Mouse (Mus musculus): ENCODE results near the gene Neurod1. TPM values are rescaled to one million over a fixed set of nuclear protein-coding genes. Genes with fewer than 3 reads are reported as not detected.

Gene Neurod1
- polyA plus RNA-seq, 1 experiment: 3.4 TPM

GRCm38 (mm10) chr2:79430061-79430460 is 26.5 kb downstream of the Neurod1 start:
- Histone ChIP-seq H3K36me3 (ENCODE audit: control insufficient read depth, insufficient read depth, low read length, poor library complexity, severe bottlenecking) (no peaks in the 10 kb centered on the region), H3K27me3 (ENCODE audit: control insufficient read depth, insufficient read depth, low read length, poor library complexity, severe bottlenecking) (no peaks in the 10 kb centered on the region), H3K27ac (ENCODE audit: insufficient read depth, low read length) (no peak overlapping the region), H3K4me1 (ENCODE audit: control insufficient read depth, insufficient read depth, low read length) (no peaks in the 10 kb centered on the region), H3K4me3 (ENCODE audit: low read depth, low read length) (no peak overlapping the region), H3K9me3 (replicated peaks; ENCODE audit: control insufficient read depth, insufficient read depth, low read length, poor library complexity, severe bottlenecking) (0 out of 2 replicates have a peak, but pooled peaks cover 4% of the 10 kb centered on the region), H3K9ac (ENCODE audit: low read depth, poor library complexity, severe bottlenecking) (no peak overlapping the region)
- TF ChIP-seq EP300 (IDR thresholded peaks at IDR 0.05; ENCODE audit: insufficient read depth, low read depth, low read length): no peak
- no peak for TF ChIP-seq CTCF (IDR thresholded peaks at IDR 0.05; ENCODE audit: low read depth, low read length)
- no peak for TF ChIP-seq POLR2A (IDR thresholded peaks at IDR 0.05; ENCODE audit: insufficient read depth, low read length)

- Histone ChIP-seq H3K27me3 (ENCODE audit: control insufficient read depth, insufficient read depth, low read length, poor library complexity, severe bottlenecking) (no peaks in the 10 kb centered on the region), H3K4me3 (ENCODE audit: low read depth, low read length) (no peak overlapping the region), H3K27ac (ENCODE audit: insufficient read depth, low read length) (no peak overlapping the region), H3K4me1 (ENCODE audit: control insufficient read depth, insufficient read depth, low read length) (no peaks in the 10 kb centered on the region), H3K36me3 (ENCODE audit: control insufficient read depth, insufficient read depth, low read length, poor library complexity, severe bottlenecking) (no peaks in the 10 kb centered on the region), H3K9ac (ENCODE audit: low read depth, poor library complexity, severe bottlenecking) (no peak overlapping the region), H3K9me3 (replicated peaks; ENCODE audit: control insufficient read depth, insufficient read depth, low read length, poor library complexity, severe bottlenecking) (0 out of 2 replicates have a peak, but pooled peaks cover 4% of the 10 kb centered on the region)
- TF ChIP-seq EP300 (IDR thresholded peaks at IDR 0.05; ENCODE audit: insufficient read depth, low read depth, low read length): peak; percentile 65; the same call in 1 of the 2 replicates
- TF ChIP-seq POLR2A (IDR thresholded peaks at IDR 0.05; ENCODE audit: insufficient read depth, low read length): no peak
- TF ChIP-seq CTCF (IDR thresholded peaks at IDR 0.05; ENCODE audit: low read depth, low read length): no peak
Measured at GRCm38 (mm10) chr2:79429650-79430049, 26.9 kb downstream of the Neurod1 start.

- Histone ChIP-seq H3K4me3 (ENCODE audit: low read depth, low read length) (peak overlapping the region; percentile 55; the same call in 1 of the 2 replicates), H3K27ac (ENCODE audit: insufficient read depth, low read length) (no peak overlapping the region), H3K9ac (ENCODE audit: low read depth, poor library complexity, severe bottlenecking) (0 out of 2 replicates have a peak overlapping the region, but pooled peaks have one; percentile 29), H3K36me3 (ENCODE audit: control insufficient read depth, insufficient read depth, low read length, poor library complexity, severe bottlenecking) (no peaks in the 10 kb centered on the region), H3K4me1 (ENCODE audit: control insufficient read depth, insufficient read depth, low read length) (no peaks in the 10 kb centered on the region), H3K9me3 (replicated peaks; ENCODE audit: control insufficient read depth, insufficient read depth, low read length, poor library complexity, severe bottlenecking) (0 out of 2 replicates have a peak, but pooled peaks cover 4% of the 10 kb centered on the region), H3K27me3 (ENCODE audit: control insufficient read depth, insufficient read depth, low read length, poor library complexity, severe bottlenecking) (no peaks in the 10 kb centered on the region)
- TF ChIP-seq EP300 (IDR thresholded peaks at IDR 0.05; ENCODE audit: insufficient read depth, low read depth, low read length) (no peak), POLR2A (IDR thresholded peaks at IDR 0.05; ENCODE audit: insufficient read depth, low read length) (no peak), CTCF (IDR thresholded peaks at IDR 0.05; ENCODE audit: low read depth, low read length) (no peak)
Measured at GRCm38 (mm10) chr2:79429108-79429507, 27.4 kb downstream of the Neurod1 start.

GRCm38 (mm10) chr2:79428569-79429104 is 27.9 kb downstream of the Neurod1 start:
- no peak overlapping the region for H3K27ac ChIP-seq (ENCODE audit: insufficient read depth, low read length)
- no peaks in the 10 kb centered on the region for H3K36me3 ChIP-seq (ENCODE audit: control insufficient read depth, insufficient read depth, low read length, poor library complexity, severe bottlenecking)
- H3K4me1 ChIP-seq (ENCODE audit: control insufficient read depth, insufficient read depth, low read length): no peaks in the 10 kb centered on the region
- 0 out of 2 replicates have a peak, but pooled peaks cover 4% of the 10 kb centered on the region for H3K9me3 ChIP-seq (replicated peaks; ENCODE audit: control insufficient read depth, insufficient read depth, low read length, poor library complexity, severe bottlenecking)
- TF ChIP-seq CTCF (IDR thresholded peaks at IDR 0.05; ENCODE audit: low read depth, low read length) (no peak), EP300 (IDR thresholded peaks at IDR 0.05; ENCODE audit: insufficient read depth, low read depth, low read length) (no peak), POLR2A (IDR thresholded peaks at IDR 0.05; ENCODE audit: insufficient read depth, low read length) (no peak)
- no peaks in the 10 kb centered on the region for H3K27me3 ChIP-seq (ENCODE audit: control insufficient read depth, insufficient read depth, low read length, poor library complexity, severe bottlenecking)
- peak overlapping the region; percentile 55 for H3K4me3 ChIP-seq (ENCODE audit: low read depth, low read length)
- H3K9ac ChIP-seq (ENCODE audit: low read depth, poor library complexity, severe bottlenecking): peak overlapping the region; percentile 29; the same call in 1 of the 2 replicates

GRCm38 (mm10) chr2:79428022-79428421 is 28.5 kb downstream of the Neurod1 start:
- Histone ChIP-seq H3K4me1 (ENCODE audit: control insufficient read depth, insufficient read depth, low read length) (no peaks in the 10 kb centered on the region), H3K27me3 (ENCODE audit: control insufficient read depth, insufficient read depth, low read length, poor library complexity, severe bottlenecking) (no peaks in the 10 kb centered on the region), H3K27ac (ENCODE audit: insufficient read depth, low read length) (no peak overlapping the region), H3K4me3 (ENCODE audit: low read depth, low read length) (no peak overlapping the region), H3K9ac (ENCODE audit: low read depth, poor library complexity, severe bottlenecking) (no peak overlapping the region), H3K36me3 (ENCODE audit: control insufficient read depth, insufficient read depth, low read length, poor library complexity, severe bottlenecking) (no peaks in the 10 kb centered on the region), H3K9me3 (replicated peaks; ENCODE audit: control insufficient read depth, insufficient read depth, low read length, poor library complexity, severe bottlenecking) (0 out of 2 replicates have a peak, but pooled peaks cover 4% of the 10 kb centered on the region)
- TF ChIP-seq EP300 (IDR thresholded peaks at IDR 0.05; ENCODE audit: insufficient read depth, low read depth, low read length): no peak

GRCm38 (mm10) chr2:79421696-79422095 is 34.9 kb downstream of the Neurod1 start:
- Histone ChIP-seq H3K9ac (ENCODE audit: low read depth, poor library complexity, severe bottlenecking) (no peak overlapping the region), H3K4me1 (ENCODE audit: control insufficient read depth, insufficient read depth, low read length) (no peaks in the 10 kb centered on the region), H3K36me3 (ENCODE audit: control insufficient read depth, insufficient read depth, low read length, poor library complexity, severe bottlenecking) (no peaks in the 10 kb centered on the region), H3K27me3 (ENCODE audit: control insufficient read depth, insufficient read depth, low read length, poor library complexity, severe bottlenecking) (no peaks in the 10 kb centered on the region), H3K27ac (ENCODE audit: insufficient read depth, low read length) (no peak overlapping the region), H3K4me3 (ENCODE audit: low read depth, low read length) (no peak overlapping the region), H3K9me3 (replicated peaks; ENCODE audit: control insufficient read depth, insufficient read depth, low read length, poor library complexity, severe bottlenecking) (no peaks in the 10 kb centered on the region)
- TF ChIP-seq POLR2A (IDR thresholded peaks at IDR 0.05; ENCODE audit: insufficient read depth, low read length) (no peak), CTCF (IDR thresholded peaks at IDR 0.05; ENCODE audit: low read depth, low read length) (no peak), EP300 (IDR thresholded peaks at IDR 0.05; ENCODE audit: insufficient read depth, low read depth, low read length) (no peak)

Measured in ES-Bruce4 (cell line).